Mouse (Mus musculus): ENCODE measurements around the gene H2-DMb2. TPM values are rescaled to one million over a fixed set of nuclear protein-coding genes. Genes with fewer than 3 reads are reported as not detected.

Gene H2-DMb2
- polyA plus RNA-seq, 1 experiment from 2014 or later, result 0.23 TPM

- Histone ChIP-seq H3K27ac (replicated peaks; ENCODE audit: low read depth, low read length) (no peak overlapping the region), H3K9ac (ENCODE audit: low read length) (no peak overlapping the region), H3K4me1 (ENCODE audit: control insufficient read depth, insufficient read depth, low read length) (0 out of 2 replicates have a peak, but pooled peaks cover 3% of the 10 kb centered on the region), H3K9me3 (ENCODE audit: control insufficient read depth, low read length) (no peaks in the 10 kb centered on the region), H3K4me3 (ENCODE audit: low read depth, low read length) (peak overlapping the region; percentile 9), H3K36me3 (ENCODE audit: control insufficient read depth, insufficient read depth, low read length) (no peaks in the 10 kb centered on the region), H3K27me3 (ENCODE audit: control insufficient read depth, insufficient read depth, low read length) (peaks cover 19% of the 10 kb centered on the region), H3K4me2 (ENCODE audit: low read depth, severe bottlenecking) (peak overlapping the region; percentile 55)
- ATAC-seq (ENCODE audit: insufficient number of reproducible peaks, low FRiP score, low TSS enrichment, low read depth) (peak; percentile 93), DNase-seq (ENCODE audit: low spot score) (peak; percentile 100)
- 7% methylated on average over 31 of the region's 31 CpGs for WGBS
These were observed 7.5 kb upstream of the H2-DMb2 start for GRCm38 (mm10) chr17:34135297-34136224.

- H3K27me3 ChIP-seq (ENCODE audit: control insufficient read depth, insufficient read depth, low read length), result peaks cover 24% of the 10 kb centered on the region
- 70% methylated on average over 7 of the region's 7 CpGs for WGBS
These were observed 5.5 kb upstream of the H2-DMb2 start for GRCm38 (mm10) chr17:34137601-34138000.

GRCm38 (mm10) chr17:34138655-34139054 lies 4.5 kb upstream of the H2-DMb2 start:
- Histone ChIP-seq H3K4me1 (ENCODE audit: control insufficient read depth, insufficient read depth, low read length) (peaks cover 7% of the 10 kb centered on the region; the same call in 1 of the 2 replicates), H3K27ac (replicated peaks; ENCODE audit: low read depth, low read length) (no peak overlapping the region), H3K9ac (ENCODE audit: low read length) (no peak overlapping the region), H3K36me3 (ENCODE audit: control insufficient read depth, insufficient read depth, low read length) (no peaks in the 10 kb centered on the region), H3K9me3 (ENCODE audit: control insufficient read depth, low read length) (no peaks in the 10 kb centered on the region), H3K4me2 (ENCODE audit: low read depth, severe bottlenecking) (no peak overlapping the region), H3K27me3 (ENCODE audit: control insufficient read depth, insufficient read depth, low read length) (peaks cover 24% of the 10 kb centered on the region), H3K4me3 (ENCODE audit: low read depth, low read length) (no peak overlapping the region)
- 75% methylated on average over 7 of the region's 7 CpGs for whole genome bisulfite sequencing
- ATAC-seq (ENCODE audit: insufficient number of reproducible peaks, low FRiP score, low TSS enrichment, low read depth) (no peak), DNase-seq (ENCODE audit: low spot score) (no peak)

More at GRCm38 (mm10) chr17:34137601-34138000, 5.5 kb upstream of the H2-DMb2 start:
- H3K4me2 ChIP-seq (ENCODE audit: low read depth, severe bottlenecking), result no peak overlapping the region
- no peak overlapping the region for H3K4me3 ChIP-seq (ENCODE audit: low read depth, low read length)
- no peaks in the 10 kb centered on the region for H3K9me3 ChIP-seq (ENCODE audit: control insufficient read depth, low read length)
- ATAC-seq (ENCODE audit: insufficient number of reproducible peaks, low FRiP score, low TSS enrichment, low read depth) (no peak), DNase-seq (ENCODE audit: low spot score) (no peak)
- no peak overlapping the region for H3K9ac ChIP-seq (ENCODE audit: low read length)
- H3K36me3 ChIP-seq (ENCODE audit: control insufficient read depth, insufficient read depth, low read length), result no peaks in the 10 kb centered on the region
- 0 out of 2 replicates have a peak, but pooled peaks cover 3% of the 10 kb centered on the region for H3K4me1 ChIP-seq (ENCODE audit: control insufficient read depth, insufficient read depth, low read length)
- H3K27ac ChIP-seq (replicated peaks; ENCODE audit: low read depth, low read length), result no peak overlapping the region

GRCm38 (mm10) chr17:34139416-34139815 lies 3.7 kb upstream of the H2-DMb2 start:
- no peak for ATAC-seq (ENCODE audit: insufficient number of reproducible peaks, low FRiP score, low TSS enrichment, low read depth)
- 2% methylated on average over 16 of the region's 16 CpGs for WGBS

GRCm38 (mm10) chr17:34140240-34140639 lies 2.9 kb upstream of the H2-DMb2 start:
- no peak overlapping the region; the same call in 1 of the 2 replicates for H3K4me3 ChIP-seq (ENCODE audit: low read depth, low read length)
- DNase-seq (ENCODE audit: low spot score), result no peak
- 13% methylated on average over 5 of the region's 5 CpGs for WGBS
- H3K4me1 ChIP-seq (ENCODE audit: control insufficient read depth, insufficient read depth, low read length), result peaks cover 7% of the 10 kb centered on the region; the same call in 1 of the 2 replicates
- peaks cover 24% of the 10 kb centered on the region for H3K27me3 ChIP-seq (ENCODE audit: control insufficient read depth, insufficient read depth, low read length)
- ATAC-seq (ENCODE audit: insufficient number of reproducible peaks, low FRiP score, low TSS enrichment, low read depth), result no peak
- H3K9ac ChIP-seq (ENCODE audit: low read length), result no peak overlapping the region; the same call in 1 of the 2 replicates
- no peak overlapping the region for H3K27ac ChIP-seq (replicated peaks; ENCODE audit: low read depth, low read length)
- no peaks in the 10 kb centered on the region for H3K9me3 ChIP-seq (ENCODE audit: control insufficient read depth, low read length)
- H3K4me2 ChIP-seq (ENCODE audit: low read depth, severe bottlenecking), result no peak overlapping the region
- no peaks in the 10 kb centered on the region for H3K36me3 ChIP-seq (ENCODE audit: control insufficient read depth, insufficient read depth, low read length)

More at GRCm38 (mm10) chr17:34139416-34139815, 3.7 kb upstream of the H2-DMb2 start:
- no peaks in the 10 kb centered on the region for H3K36me3 ChIP-seq (ENCODE audit: control insufficient read depth, insufficient read depth, low read length)
- DNase-seq (ENCODE audit: low spot score), result peak; percentile 65
- H3K27ac ChIP-seq (replicated peaks; ENCODE audit: low read depth, low read length), result no peak overlapping the region
- peak overlapping the region; percentile 45 for H3K9ac ChIP-seq (ENCODE audit: low read length)
- peak overlapping the region; percentile 22 for H3K4me3 ChIP-seq (ENCODE audit: low read depth, low read length)
- H3K27me3 ChIP-seq (ENCODE audit: control insufficient read depth, insufficient read depth, low read length), result peaks cover 24% of the 10 kb centered on the region
- H3K4me2 ChIP-seq (ENCODE audit: low read depth, severe bottlenecking), result peak overlapping the region; percentile 55
- H3K9me3 ChIP-seq (ENCODE audit: control insufficient read depth, low read length), result no peaks in the 10 kb centered on the region
- H3K4me1 ChIP-seq (ENCODE audit: control insufficient read depth, insufficient read depth, low read length), result peaks cover 7% of the 10 kb centered on the region; the same call in 1 of the 2 replicates

- DNase-seq (ENCODE audit: low spot score) (no peak), ATAC-seq (ENCODE audit: insufficient number of reproducible peaks, low FRiP score, low TSS enrichment, low read depth) (no peak)
- Histone ChIP-seq H3K27me3 (ENCODE audit: control insufficient read depth, insufficient read depth, low read length) (peaks cover 24% of the 10 kb centered on the region), H3K36me3 (ENCODE audit: control insufficient read depth, insufficient read depth, low read length) (no peaks in the 10 kb centered on the region), H3K9ac (ENCODE audit: low read length) (no peak overlapping the region), H3K4me3 (ENCODE audit: low read depth, low read length) (no peak overlapping the region), H3K27ac (replicated peaks; ENCODE audit: low read depth, low read length) (no peak overlapping the region), H3K4me1 (ENCODE audit: control insufficient read depth, insufficient read depth, low read length) (peaks cover 7% of the 10 kb centered on the region; the same call in 1 of the 2 replicates), H3K4me2 (ENCODE audit: low read depth, severe bottlenecking) (no peak overlapping the region), H3K9me3 (ENCODE audit: control insufficient read depth, low read length) (no peaks in the 10 kb centered on the region)
- WGBS, result 76% methylated on average over 4 of the region's 4 CpGs
These were observed 1.7 kb upstream of the H2-DMb2 start for GRCm38 (mm10) chr17:34141448-34141847.

GRCm38 (mm10) chr17:34142456-34143010 lies 574 bp upstream of the H2-DMb2 start:
- peaks cover 24% of the 10 kb centered on the region for H3K27me3 ChIP-seq (ENCODE audit: control insufficient read depth, insufficient read depth, low read length)
- DNase-seq (ENCODE audit: low spot score) (no peak), ATAC-seq (ENCODE audit: insufficient number of reproducible peaks, low FRiP score, low TSS enrichment, low read depth) (no peak)
- peaks cover 7% of the 10 kb centered on the region; the same call in 1 of the 2 replicates for H3K4me1 ChIP-seq (ENCODE audit: control insufficient read depth, insufficient read depth, low read length)
- H3K9me3 ChIP-seq (ENCODE audit: control insufficient read depth, low read length), result no peaks in the 10 kb centered on the region
- H3K9ac ChIP-seq (ENCODE audit: low read length), result no peak overlapping the region
- H3K36me3 ChIP-seq (ENCODE audit: control insufficient read depth, insufficient read depth, low read length), result no peaks in the 10 kb centered on the region
- H3K4me2 ChIP-seq (ENCODE audit: low read depth, severe bottlenecking), result no peak overlapping the region
- H3K4me3 ChIP-seq (ENCODE audit: low read depth, low read length), result no peak overlapping the region
- H3K27ac ChIP-seq (replicated peaks; ENCODE audit: low read depth, low read length), result no peak overlapping the region
- 55% methylated on average over 7 of the region's 7 CpGs for WGBS

- Histone ChIP-seq H3K36me3 (ENCODE audit: control insufficient read depth, insufficient read depth, low read length) (no peaks in the 10 kb centered on the region), H3K4me2 (ENCODE audit: low read depth, severe bottlenecking) (no peak overlapping the region), H3K27me3 (ENCODE audit: control insufficient read depth, insufficient read depth, low read length) (peaks cover 21% of the 10 kb centered on the region), H3K9me3 (ENCODE audit: control insufficient read depth, low read length) (no peaks in the 10 kb centered on the region), H3K9ac (ENCODE audit: low read length) (no peak overlapping the region), H3K27ac (replicated peaks; ENCODE audit: low read depth, low read length) (no peak overlapping the region), H3K4me1 (ENCODE audit: control insufficient read depth, insufficient read depth, low read length) (peaks cover 7% of the 10 kb centered on the region; the same call in 1 of the 2 replicates), H3K4me3 (ENCODE audit: low read depth, low read length) (no peak overlapping the region)
- no peak for DNase-seq (ENCODE audit: low spot score)
- ATAC-seq (ENCODE audit: insufficient number of reproducible peaks, low FRiP score, low TSS enrichment, low read depth), result no peak
- WGBS, result 78% methylated on average over 4 of the region's 5 CpGs
These were observed 354 bp downstream of the H2-DMb2 start for GRCm38 (mm10) chr17:34143461-34143860.
